Comparison of ENCODE assay signal across 31 mouse cellular contexts in genomic region chr6:106750291-106750690, GRCm38 (mm10). TPM values are rescaled to one million over a fixed set of nuclear protein-coding genes. Genes with fewer than 3 reads are reported as not detected.
DNase-seq lines count a peak whose midpoint lies in the region; ATAC-seq lines count a peak whose summit lies in the region.
"Had no signal": no experiment of that assay in that cellular context is flagged by ENCODE, and none has a peak within 500 bp of the region (broad histone marks: within the 10 kb centered on the region; RNA-seq: fewer than 3 reads in every experiment).

No protein-coding gene starts in this region.

- H3K27me3 ChIP-seq in hindbrain, embryonic 11.5 days (ENCODE audit: control insufficient read depth, insufficient read depth, low read length) = no peaks in the 10 kb centered on the region
- no peaks in the 10 kb centered on the region for H3K27me3 ChIP-seq in hindbrain, embryonic 16.5 days (replicated peaks; ENCODE audit: control insufficient read depth, insufficient read depth, low read length)
- H3K27me3 ChIP-seq: heart, embryonic 15.5 days; limb, embryonic 15.5 days; liver, embryonic 15.5 days; neural tube, embryonic 15.5 days had no signal

- no peak for DNase-seq in hindbrain, embryonic 11.5 days (ENCODE audit: low spot score)
- peak; percentile 66 to 68 for DNase-seq in spleen, postnatal 36 days (ENCODE audit: low spot score in 2 of 2)
- DNase-seq in spleen, postnatal 14 days (ENCODE audit: low spot score in 2 of 2) = no peak
- no peak for DNase-seq in right cerebral cortex, postnatal 25 days
- DNase-seq in cerebellum, postnatal 4 days (ENCODE audit: low spot score in 2 of 2) = no peak
- DNase-seq: adrenal gland, adult 2 months; cerebellum, adult 18-20 months; cerebellum, postnatal 14 days; forebrain, postnatal 0 days; gastrocnemius, postnatal 25 days; heart, postnatal 4 days; kidney, adult 2 months; left cerebral cortex, postnatal 4 days; lung, postnatal 4 days; thymus, adult 18-20 months; thymus, postnatal 36 days had no signal

- H3K27ac ChIP-seq in hindbrain, embryonic 11.5 days (ENCODE audit: low read depth, low read length) = no peak overlapping the region
- no peak overlapping the region for H3K27ac ChIP-seq in hindbrain, embryonic 16.5 days (ENCODE audit: low read depth, low read length)
- H3K27ac ChIP-seq: heart, embryonic 15.5 days; kidney, postnatal 0 days; limb, embryonic 15.5 days; liver, embryonic 15.5 days; midbrain, embryonic 10.5 days; neural tube, embryonic 15.5 days had no signal

- no peaks in the 10 kb centered on the region for H3K9me3 ChIP-seq in hindbrain, embryonic 11.5 days (ENCODE audit: control insufficient read depth, low read length)
- H3K9me3 ChIP-seq in hindbrain, embryonic 16.5 days (ENCODE audit: control insufficient read depth, low read length) = no peaks in the 10 kb centered on the region
- H3K9me3 ChIP-seq: G1E; heart, embryonic 15.5 days; limb, embryonic 15.5 days; liver, embryonic 15.5 days; midbrain, embryonic 10.5 days; neural tube, embryonic 15.5 days had no signal

- H3K4me3 ChIP-seq in hindbrain, embryonic 11.5 days (ENCODE audit: low read depth, low read length) = no peak overlapping the region
- no peak overlapping the region for H3K4me3 ChIP-seq in hindbrain, embryonic 16.5 days (ENCODE audit: low read length)
- H3K4me3 ChIP-seq: heart, embryonic 15.5 days; limb, embryonic 15.5 days; liver, embryonic 15.5 days; midbrain, embryonic 10.5 days; neural tube, embryonic 15.5 days had no signal

- no peak overlapping the region for H3K9ac ChIP-seq in hindbrain, embryonic 11.5 days (ENCODE audit: low read depth, low read length)
- H3K9ac ChIP-seq in hindbrain, embryonic 16.5 days (ENCODE audit: low read depth, low read length) = no peak overlapping the region
- H3K9ac ChIP-seq: forebrain, postnatal 0 days; heart, embryonic 15.5 days; limb, embryonic 15.5 days; liver, embryonic 15.5 days; neural tube, embryonic 15.5 days had no signal

- no peaks in the 10 kb centered on the region for H3K4me1 ChIP-seq in hindbrain, embryonic 11.5 days (replicated peaks; ENCODE audit: control insufficient read depth, insufficient read depth, low read length)
- no peaks in the 10 kb centered on the region for H3K4me1 ChIP-seq in hindbrain, embryonic 16.5 days (ENCODE audit: control insufficient read depth, insufficient read depth, low read depth, low read length)
- H3K4me1 ChIP-seq: heart, embryonic 15.5 days; limb, embryonic 15.5 days; liver, embryonic 15.5 days; midbrain, embryonic 10.5 days; neural tube, embryonic 15.5 days had no signal

- WGBS in hindbrain, embryonic 11.5 days = 69% methylated on average over 7 of the region's 7 CpGs
- 69% methylated on average over 7 of the region's 7 CpGs for WGBS in hindbrain, embryonic 16.5 days

- H3K36me3 ChIP-seq in hindbrain, embryonic 11.5 days (ENCODE audit: control insufficient read depth, insufficient read depth, low read length) = no peaks in the 10 kb centered on the region
- H3K36me3 ChIP-seq in hindbrain, embryonic 16.5 days (ENCODE audit: control insufficient read depth, insufficient read depth, low read length) = no peaks in the 10 kb centered on the region
- H3K36me3 ChIP-seq: G1E; heart, embryonic 15.5 days; limb, embryonic 15.5 days; liver, embryonic 15.5 days; midbrain, embryonic 10.5 days; neural tube, embryonic 15.5 days had no signal

- peak; percentile 47; the same call in 1 of the 2 replicates for ATAC-seq in hindbrain, embryonic 11.5 days (ENCODE audit: low FRiP score)
- no peak for ATAC-seq in hindbrain, embryonic 16.5 days
- ATAC-seq in megakaryocyte, adult 5-6 weeks (ENCODE audit: poor library complexity, severe bottlenecking) = peak; percentile 65
- ATAC-seq: forebrain, postnatal 0 days; Patski had no signal

- H3K4me2 ChIP-seq in hindbrain, embryonic 11.5 days (replicated peaks; ENCODE audit: low read depth, low read length) = no peak overlapping the region
- no peak overlapping the region for H3K4me2 ChIP-seq in hindbrain, embryonic 16.5 days (ENCODE audit: low read length)
- H3K4me2 ChIP-seq: heart, embryonic 15.5 days; limb, embryonic 15.5 days; liver, embryonic 15.5 days; neural tube, embryonic 15.5 days had no signal

RNA-seq across cellular contexts. Expression of gene Il5ra, which starts 1.5 kb away (rescaled TPM):
- polyA plus RNA-seq in hindbrain, embryonic 11.5 days (2014; fragmentation: Nextera tagmentation; extraction: Ambion mirVana) = not detected in 2 replicates
- not detected in 2 replicates for polyA plus RNA-seq in hindbrain, embryonic 16.5 days (2015; fragmentation: Nextera tagmentation; extraction: Ambion mirVana)
- total RNA-seq in megakaryocyte, adult 5-6 weeks (2015) = 3.1 and 4.2 TPM in 2 replicates
- 4.3 and 5.9 TPM in 2 replicates for total RNA-seq in megakaryocyte, adult 5-6 weeks (2017)
- total RNA-seq: adrenal gland, adult 2 months; adrenal gland, postnatal 4 days; forebrain, postnatal 0 days; gastrocnemius, postnatal 25 days; heart, adult 8-10 months; layer of hippocampus, postnatal 14 days; left cerebral cortex, adult 8-10 months; left cerebral cortex, postnatal 4 days had no signal
- polyA plus RNA-seq: adrenal gland, adult 2 months; heart, embryonic 15.5 days; intestine, embryonic 14.5 days; midbrain, embryonic 10.5 days had no signal

RNA-seq across cellular contexts. Expression of gene Trnt1, which starts 18.6 kb away (rescaled TPM):
- 77.8 and 80.6 TPM in 2 replicates for polyA plus RNA-seq in hindbrain, embryonic 11.5 days (2014; fragmentation: Nextera tagmentation; extraction: Ambion mirVana)
- polyA plus RNA-seq in hindbrain, embryonic 16.5 days (2015; fragmentation: Nextera tagmentation; extraction: Ambion mirVana) = 60.4 and 61.9 TPM in 2 replicates
- total RNA-seq in megakaryocyte, adult 5-6 weeks (2015) = 27.9 and 35.9 TPM in 2 replicates
- 50.4 and 52.2 TPM in 2 replicates for total RNA-seq in megakaryocyte, adult 5-6 weeks (2017)

RNA-seq across cellular contexts. Expression of gene Crbn, which starts 49.6 kb away (rescaled TPM):
- polyA plus RNA-seq in hindbrain, embryonic 11.5 days (2014; fragmentation: Nextera tagmentation; extraction: Ambion mirVana) = 56.6 and 62.4 TPM in 2 replicates
- 63.0 and 64.9 TPM in 2 replicates for polyA plus RNA-seq in hindbrain, embryonic 16.5 days (2015; fragmentation: Nextera tagmentation; extraction: Ambion mirVana)
- 20.8 and 23.1 TPM in 2 replicates for total RNA-seq in megakaryocyte, adult 5-6 weeks (2015)
- 38.7 and 44.3 TPM in 2 replicates for total RNA-seq in megakaryocyte, adult 5-6 weeks (2017)

Comparison
In these comparisons a context has a peak if more than half of its experiments do, and no peak if none do; other contexts are left out.
1. DNase-seq: peak in spleen, postnatal 36 days (2 of 2); none in hindbrain, embryonic 11.5 days (single experiment), spleen, postnatal 14 days (0 of 2), right cerebral cortex, postnatal 25 days (single experiment) and cerebellum, postnatal 4 days (0 of 2).